Mouse (Mus musculus): ENCODE results near the gene Mrps27.
"Not testable (repeated sequence)": the region's sequence is repeated elsewhere in the genome, so short reads cannot be mapped to it uniquely, and the experiment has no call there.

Mrps27 gene

GRCm38 (mm10) chr13:99344599-99345575 is at the start of gene Mrps27, which contains the start of gene Ptcd2:
TSS of gene Mrps27 (plus strand) at chr13:99344786.
TSS of gene Ptcd2 (minus strand) at chr13:99344705.
- peak; percentile 95 to 96 for DNase-seq (ENCODE audit: low spot score in 2 of 2)

- DNase-seq (ENCODE audit: low spot score in 2 of 2): no peak
Observed at GRCm38 (mm10) chr13:99299921-99300320, 44.7 kb upstream of the Mrps27 start.

GRCm38 (mm10) chr13:99303846-99304245 is 40.7 kb upstream of the Mrps27 start:
- peak; percentile 34 to 44 for DNase-seq (ENCODE audit: low spot score in 2 of 2)

GRCm38 (mm10) chr13:99304365-99304764 is 40.2 kb upstream of the Mrps27 start:
- no peak for DNase-seq (ENCODE audit: low spot score in 2 of 2)

- no peak for DNase-seq (ENCODE audit: low spot score in 2 of 2)
Observed at GRCm38 (mm10) chr13:99305186-99305585, 39.4 kb upstream of the Mrps27 start.

- DNase-seq (ENCODE audit: low spot score in 2 of 2): no peak
Observed at GRCm38 (mm10) chr13:99306164-99306563, 38.4 kb upstream of the Mrps27 start.

- DNase-seq (ENCODE audit: low spot score in 2 of 2): no peak
Observed at GRCm38 (mm10) chr13:99307930-99308359, 36.6 kb upstream of the Mrps27 start.

- DNase-seq (ENCODE audit: low spot score in 2 of 2): no peak
Observed at GRCm38 (mm10) chr13:99308393-99308792, 36.2 kb upstream of the Mrps27 start.

- DNase-seq (ENCODE audit: low spot score in 2 of 2): no peak
Observed at GRCm38 (mm10) chr13:99314098-99314497, 30.5 kb upstream of the Mrps27 start.

- no peak for DNase-seq (ENCODE audit: low spot score in 2 of 2)
Observed at GRCm38 (mm10) chr13:99314657-99315181, 29.9 kb upstream of the Mrps27 start.

GRCm38 (mm10) chr13:99316366-99316765 is 28.2 kb upstream of the Mrps27 start:
- no peak for DNase-seq (ENCODE audit: low spot score in 2 of 2)

GRCm38 (mm10) chr13:99317058-99317457 is 27.5 kb upstream of the Mrps27 start:
- DNase-seq (ENCODE audit: low spot score in 2 of 2): peak in 1 of 2 experiments; percentile 32

GRCm38 (mm10) chr13:99320453-99320852 is 24.1 kb upstream of the Mrps27 start:
- no peak for DNase-seq (ENCODE audit: low spot score in 2 of 2)

- not testable (repeated sequence) for DNase-seq (ENCODE audit: low spot score in 2 of 2)
Observed at GRCm38 (mm10) chr13:99322915-99323314, 21.7 kb upstream of the Mrps27 start.

- no peak for DNase-seq (ENCODE audit: low spot score in 2 of 2)
Observed at GRCm38 (mm10) chr13:99323632-99324336, 20.8 kb upstream of the Mrps27 start.

- DNase-seq (ENCODE audit: low spot score in 2 of 2): not testable (repeated sequence)
Observed at GRCm38 (mm10) chr13:99324337-99324685, 20.3 kb upstream of the Mrps27 start.

GRCm38 (mm10) chr13:99331255-99331654 is 13.3 kb upstream of the Mrps27 start:
- DNase-seq (ENCODE audit: low spot score in 2 of 2): no peak

- DNase-seq (ENCODE audit: low spot score in 2 of 2): no peak
Observed at GRCm38 (mm10) chr13:99337510-99337909, 7.1 kb upstream of the Mrps27 start.

GRCm38 (mm10) chr13:99341504-99341903 is 3.1 kb upstream of the Mrps27 start:
- DNase-seq (ENCODE audit: low spot score in 2 of 2): no peak

GRCm38 (mm10) chr13:99343876-99344598 is 549 bp upstream of the Mrps27 start:
- no peak for DNase-seq (ENCODE audit: low spot score in 2 of 2)

GRCm38 (mm10) chr13:99350009-99350408 is 5.4 kb downstream of the Mrps27 start:
- no peak for DNase-seq (ENCODE audit: low spot score in 2 of 2)

GRCm38 (mm10) chr13:99351186-99351585 is 6.6 kb downstream of the Mrps27 start:
- no peak for DNase-seq (ENCODE audit: low spot score in 2 of 2)
